Mouse (Mus musculus) G1E (cell line): Measurements from ENCODE around the gene Zcchc2. TPM values are rescaled to one million over a fixed set of nuclear protein-coding genes. Genes with fewer than 3 reads are reported as not detected.

ENCODE experiments used
- ATAC-seq: 2 replicates; pipeline ENCODE4 v1.8.0; 2016; ENCODE audit warnings: mild to moderate bottlenecking; ENCODE audit not compliant: insufficient number of reproducible peaks, poor library complexity, low FRiP score, severe bottlenecking; ENCODE audit errors: extremely low read depth
- DNase-seq: peaks from one replicate; pipeline ENCODE4 v3.0.0; 2012; ENCODE audit warnings: low spot score
- H3K27me3 ChIP-seq: 2 replicates; pipeline ENCODE4 v1.6.1; 2012; ENCODE audit warnings: mild to moderate bottlenecking, low read length, inconsistent platforms; ENCODE audit not compliant: insufficient read depth
- H3K36me3 ChIP-seq: replicated peaks from 2 replicates; pipeline ENCODE3; 2012; ENCODE audit warnings: mild to moderate bottlenecking, inconsistent platforms
- H3K4me1 ChIP-seq: 2 replicates; pipeline ENCODE4 v1.6.1; 2012; ENCODE audit warnings: low read depth, low read length, inconsistent platforms, mixed read lengths; ENCODE audit not compliant: insufficient read depth
- H3K4me3 ChIP-seq: 2 replicates; pipeline ENCODE4 v1.5.1; 2012; ENCODE audit warnings: low read depth, mild to moderate bottlenecking, inconsistent platforms, low read length, moderate library complexity, mixed read lengths
- H3K9me3 ChIP-seq: replicated peaks from 2 replicates; pipeline ENCODE4 v1.6.1; 2012; ENCODE audit warnings: inconsistent platforms
- CTCF ChIP-seq: IDR thresholded peaks from 2 replicates; pipeline ENCODE4 v1.5.1; 2012; ENCODE audit warnings: low read depth, low read length, inconsistent platforms, mixed read lengths
- GATA1 ChIP-seq: IDR thresholded peaks from 2 replicates; pipeline ENCODE4 v1.6.1; 2012; ENCODE audit warnings: borderline replicate concordance, low read length, inconsistent platforms, mixed read lengths
- GATA2 ChIP-seq: IDR thresholded peaks from 2 replicates; pipeline ENCODE4 v1.6.1; 2012; ENCODE audit warnings: low read depth, low read length, inconsistent platforms, borderline replicate concordance
- POLR2AphosphoS5 ChIP-seq: IDR thresholded peaks from 2 replicates; pipeline ENCODE4 v1.6.1; 2012; ENCODE audit warnings: low read depth, low read length, inconsistent platforms; ENCODE audit not compliant: insufficient replicate concordance
- TAL1 ChIP-seq: conservative IDR thresholded peaks from 2 replicates; pipeline ENCODE4 v1.6.1; 2012; ENCODE audit warnings: low read depth, low read length, inconsistent platforms, mixed read lengths
- polyA plus RNA-seq: library from polyadenylated mRNA; stranded (reverse); fragments of >175 nt; gene quantifications from 2 replicates; pipeline ENCODE4 v1.2.3, GENCODE M21; 2012
- total RNA-seq, 2 experiments: library from RNA; stranded (forward) in 1 of 2; stranded (reverse) in 1 of 2; fragments of 200-1000 nt in 1 of 2; fragments of >200 nt in 1 of 2; fragmentation: Nextera tagmentation in 1 of 2; gene quantifications; 2 replicates each; pipeline ENCODE4 v1.2.3; 2014 to 2017

The Zcchc2 gene
- 36.7 and 44.7 TPM in 2 replicates for total RNA-seq (2014; fragmentation: Nextera tagmentation)
- 13.4 and 13.7 TPM in 2 replicates for total RNA-seq (2017)
- 13.0 and 13.7 TPM in 2 replicates for polyA plus RNA-seq

- peak; percentile 79 for ATAC-seq
- Histone ChIP-seq H3K27me3 (no peaks in the 10 kb centered on the region), H3K9me3 (no peaks in the 10 kb centered on the region), H3K36me3 (peaks cover 2% of the 10 kb centered on the region), H3K4me1 (peaks cover 48% of the 10 kb centered on the region), H3K4me3 (peak within 1 kb of the TSS; percentile 94)
- no peak for TF ChIP-seq TAL1
- TF ChIP-seq GATA2, result no peak
- peak; percentile 96 for DNase-seq
Measured at GRCm38 (mm10) chr1:105990138-105990821, at the start of gene Zcchc2. Gene Zcchc2, plus strand, starts transcription at chr1:105990406.

- H3K9me3 ChIP-seq, result no peaks in the 10 kb centered on the region
- H3K4me3 ChIP-seq, result no peak overlapping the region
- no peak for ATAC-seq
- TF ChIP-seq CTCF, result no peak
- no peak for TF ChIP-seq POLR2AphosphoS5
- TF ChIP-seq GATA1, result no peak
- TF ChIP-seq TAL1, result no peak
- TF ChIP-seq GATA2, result no peak
- H3K27me3 ChIP-seq, result peaks cover 20% of the 10 kb centered on the region
- H3K4me1 ChIP-seq, result no peaks in the 10 kb centered on the region
- H3K36me3 ChIP-seq, result no peaks in the 10 kb centered on the region
- DNase-seq, result no peak
Measured at GRCm38 (mm10) chr1:105944927-105945580, 45.2 kb upstream of the Zcchc2 start.

DNA sequence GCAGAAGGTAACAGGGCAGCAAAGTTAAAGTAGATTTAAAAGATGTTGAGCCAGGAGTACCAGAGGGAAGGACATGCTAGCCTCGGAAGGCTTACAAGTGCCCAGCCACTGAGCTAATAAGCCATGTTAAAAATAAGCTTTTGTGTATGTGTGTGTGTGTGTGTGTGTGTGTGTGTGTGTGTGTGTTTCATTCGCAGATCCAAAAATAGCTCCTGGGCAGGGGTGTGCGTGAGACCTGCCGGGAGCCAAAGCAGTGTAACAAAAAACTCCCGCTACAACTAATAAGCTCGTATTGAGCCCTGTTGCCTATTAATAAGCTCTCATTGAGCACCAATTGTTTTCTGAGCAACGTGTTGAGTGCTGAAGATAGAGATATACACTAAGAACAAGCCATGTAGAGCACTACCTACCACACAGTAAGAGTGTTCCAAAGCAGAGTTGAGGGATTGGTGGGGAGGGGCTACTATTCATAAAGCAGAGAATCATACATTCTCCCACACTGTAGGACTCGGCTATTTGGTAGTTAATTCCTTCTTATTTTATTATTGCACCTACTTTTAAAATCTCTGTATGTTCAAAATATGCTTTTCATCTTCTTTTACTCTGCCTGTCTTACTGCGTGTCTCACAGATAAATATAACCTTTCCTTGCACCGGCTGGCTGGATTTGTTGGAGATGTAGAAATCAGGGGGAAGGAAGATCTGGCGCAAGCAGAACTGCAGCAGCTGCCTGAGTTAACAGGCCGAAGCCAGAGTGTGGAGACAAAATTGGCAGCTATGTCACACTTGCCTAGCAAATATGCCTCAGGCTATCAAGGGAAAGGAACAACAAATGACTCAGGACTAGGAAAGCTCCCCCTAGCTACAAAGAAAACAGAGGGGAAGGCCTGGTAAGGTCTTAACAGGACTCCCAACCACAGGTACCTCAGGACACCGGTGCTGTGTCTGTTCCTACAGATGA is 43.3 kb upstream of the Zcchc2 start:
- DNase-seq (no peak), ATAC-seq (no peak)
- Histone ChIP-seq H3K36me3 (no peaks in the 10 kb centered on the region), H3K4me1 (no peaks in the 10 kb centered on the region), H3K4me3 (no peak overlapping the region), H3K9me3 (no peaks in the 10 kb centered on the region), H3K27me3 (peaks cover 18% of the 10 kb centered on the region)
- TF ChIP-seq CTCF (no peak), TAL1 (no peak)

GRCm38 (mm10) chr1:105948352-105948751 is 41.9 kb upstream of the Zcchc2 start:
- TF ChIP-seq CTCF (no peak), GATA2 (no peak), GATA1 (no peak), POLR2AphosphoS5 (no peak), TAL1 (no peak)
- no peak for DNase-seq
- ATAC-seq, result no peak
- no peak overlapping the region for H3K4me3 ChIP-seq
- H3K27me3 ChIP-seq, result peaks cover 15% of the 10 kb centered on the region
- no peaks in the 10 kb centered on the region for H3K4me1 ChIP-seq
- H3K9me3 ChIP-seq, result no peaks in the 10 kb centered on the region
- no peaks in the 10 kb centered on the region for H3K36me3 ChIP-seq

GRCm38 (mm10) chr1:105953588-105953987 is 36.6 kb upstream of the Zcchc2 start:
- ATAC-seq (no peak), DNase-seq (no peak)
- H3K36me3 ChIP-seq, result no peaks in the 10 kb centered on the region
- no peaks in the 10 kb centered on the region for H3K4me1 ChIP-seq
- H3K4me3 ChIP-seq, result no peak overlapping the region
- H3K27me3 ChIP-seq, result peaks cover 3% of the 10 kb centered on the region; the same call in 1 of the 2 replicates
- TF ChIP-seq CTCF (no peak), TAL1 (no peak), POLR2AphosphoS5 (no peak), GATA2 (no peak), GATA1 (no peak)
- no peaks in the 10 kb centered on the region for H3K9me3 ChIP-seq

DNA sequence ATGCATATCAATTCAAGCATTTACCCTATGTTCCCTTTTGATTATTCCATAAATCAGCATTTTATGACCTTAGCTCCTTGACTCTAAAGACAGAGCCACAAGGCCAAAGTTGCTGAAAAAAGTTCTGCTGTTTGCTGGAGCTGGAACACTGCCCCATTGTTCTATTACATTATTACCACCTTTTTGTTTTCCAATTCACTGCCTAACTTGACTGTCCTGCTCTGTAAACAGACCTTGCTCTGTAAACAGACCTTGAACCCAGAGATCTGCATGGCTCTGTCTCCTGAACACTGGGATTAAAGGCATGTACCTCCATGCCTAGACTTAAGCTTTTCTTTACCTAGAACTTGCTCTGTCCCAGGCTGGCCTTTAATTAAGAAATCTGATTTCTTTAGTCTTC is 36.2 kb upstream of the Zcchc2 start:
- no peak for DNase-seq
- Histone ChIP-seq H3K36me3 (no peaks in the 10 kb centered on the region), H3K27me3 (no peaks in the 10 kb centered on the region), H3K4me3 (no peak overlapping the region), H3K4me1 (no peaks in the 10 kb centered on the region), H3K9me3 (no peaks in the 10 kb centered on the region)
- ATAC-seq, result no peak
- no peak for TF ChIP-seq GATA1
